Mouse (Mus musculus): Measurements from ENCODE around the gene Acot13.

DNA sequence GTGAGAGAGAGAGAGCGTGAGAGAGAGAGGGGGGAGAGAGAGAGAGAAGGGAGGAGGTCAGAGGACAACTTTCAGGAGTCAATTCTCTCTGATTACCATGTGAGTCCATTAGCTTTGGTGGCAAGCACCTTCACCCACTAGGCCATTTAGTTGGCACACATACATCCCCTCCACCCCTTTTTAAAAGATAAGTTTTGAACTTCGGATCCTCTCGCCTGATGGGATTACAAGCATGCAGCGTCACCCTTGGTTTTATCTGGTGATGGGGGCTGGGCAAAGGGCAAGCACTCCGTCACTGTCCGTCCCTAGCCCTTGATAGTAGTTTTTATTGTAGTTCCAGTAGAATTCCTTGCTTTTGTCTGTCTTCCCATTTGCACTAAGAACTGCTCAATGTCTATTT is 48.9 kb upstream of the Acot13 start:
- TF ChIP-seq GATA1 (IDR thresholded peaks at IDR 0.05; ENCODE audit: borderline replicate concordance, low read length) = no peak
- no peak for TF ChIP-seq FLI1 (IDR thresholded peaks at IDR 0.05; ENCODE audit: low read length)
